Mouse (Mus musculus): ENCODE results near the gene Macrod1. TPM values are rescaled to one million over a fixed set of nuclear protein-coding genes. Genes with fewer than 3 reads are reported as not detected.
A peak's percentile ranks its signal among the peaks of the same experiment; 100 is the strongest.

Macrod1 gene
- total RNA-seq, 2 experiments from 2014 or later, result 134 to 155 TPM

GRCm38 (mm10) chr19:7199089-7199488 is 142.5 kb downstream of the Macrod1 start:
- no peak for DNase-seq

- DNase-seq, result no peak
Measured at GRCm38 (mm10) chr19:7200427-7200826, 143.8 kb downstream of the Macrod1 start.

- DNase-seq, result no peak
Measured at GRCm38 (mm10) chr19:7204898-7205297, 148.3 kb downstream of the Macrod1 start.

DNA sequence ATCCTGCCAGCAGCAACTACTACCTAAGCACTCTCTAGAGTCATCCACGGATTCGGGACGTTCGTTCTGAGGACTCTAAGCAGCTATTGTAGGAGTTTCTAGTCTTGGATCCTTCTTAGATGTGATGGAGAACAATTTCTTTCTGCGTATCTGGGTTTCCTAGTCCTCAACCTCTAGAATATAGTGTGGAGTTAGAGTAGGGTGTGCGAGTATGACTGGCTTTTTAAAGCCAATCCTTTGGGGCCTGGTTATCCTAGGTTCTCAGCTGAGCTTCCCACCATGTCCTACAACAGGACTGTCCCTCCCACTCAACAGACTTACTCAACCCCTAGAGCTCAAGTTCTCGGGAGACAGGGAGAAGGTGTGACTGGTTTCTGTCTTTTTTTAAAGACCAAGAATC is 148.7 kb downstream of the Macrod1 start:
- DNase-seq, result no peak

GRCm38 (mm10) chr19:7205753-7206736 is 149.4 kb downstream of the Macrod1 start, which contains the start of gene Otub1:
Gene Otub1 (minus strand): TSS chr19:7206316.
- DNase-seq, result peak; percentile 96

- no peak for DNase-seq
Measured at GRCm38 (mm10) chr19:7209907-7210646, 153.5 kb downstream of the Macrod1 start.

GRCm38 (mm10) chr19:7212216-7212615 is 155.6 kb downstream of the Macrod1 start:
- DNase-seq, result no peak

- no peak for DNase-seq
Measured at GRCm38 (mm10) chr19:7213010-7213409, 156.4 kb downstream of the Macrod1 start.

DNA sequence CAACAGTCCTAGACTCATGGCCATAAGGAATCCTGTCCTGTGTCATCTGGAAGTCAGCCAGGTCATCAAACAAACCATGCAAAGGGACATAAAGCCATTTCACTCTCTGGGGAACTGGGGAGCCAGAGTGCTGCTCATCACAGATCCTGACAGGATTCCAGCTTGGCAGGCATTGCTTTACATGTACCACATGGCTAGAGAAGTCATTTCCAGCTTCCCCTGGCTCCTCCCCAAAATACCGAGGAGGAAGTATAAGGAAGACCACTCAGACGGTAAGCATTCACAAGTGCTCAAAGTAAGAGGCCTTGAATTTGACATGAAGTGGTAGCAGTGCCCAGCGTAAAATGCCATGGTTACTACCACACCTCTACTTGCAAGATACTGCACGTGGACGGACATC is 157.9 kb downstream of the Macrod1 start:
- DNase-seq, result no peak

DNA sequence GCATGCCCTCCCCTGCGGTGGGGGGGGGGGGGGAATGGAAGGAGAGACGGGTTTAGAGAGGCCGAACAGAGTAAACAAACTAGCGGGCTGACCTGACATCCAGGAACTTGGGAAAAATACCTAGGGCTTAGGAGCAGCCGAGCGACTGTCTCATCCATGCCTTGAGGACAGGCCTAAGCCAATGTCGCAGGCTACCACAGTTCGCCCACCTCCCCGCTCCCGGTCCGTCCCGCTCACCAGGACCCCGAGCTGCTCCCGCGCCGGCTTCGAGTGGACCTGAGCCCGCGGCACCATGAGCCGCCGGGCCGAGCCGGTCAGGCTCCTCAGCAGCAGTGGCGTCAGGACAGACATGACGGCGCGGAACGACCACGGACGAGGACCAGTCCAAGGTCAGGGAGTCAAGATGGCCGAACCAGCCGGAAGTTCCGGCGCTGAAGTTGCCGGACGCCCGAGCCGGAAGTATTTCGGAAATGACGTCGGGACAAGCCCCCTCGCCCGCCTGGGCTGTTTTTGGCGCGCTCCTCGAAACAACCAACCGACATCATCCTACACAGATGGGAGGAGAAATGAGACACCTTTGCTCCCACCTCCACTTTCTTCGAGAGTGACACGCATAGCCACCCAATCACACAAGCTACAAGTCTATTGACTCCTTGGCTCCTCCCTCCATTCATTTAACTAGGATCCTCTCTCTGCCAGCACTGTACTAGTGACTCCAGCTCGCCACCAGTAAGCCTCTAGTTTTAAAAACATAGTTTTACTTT is 160.7 kb downstream of the Macrod1 start, which contains the start of gene Cox8a:
Gene Cox8a (minus strand): TSS at position 455 of the 764 bp plus-strand sequence.
- DNase-seq, result peak; percentile 97

GRCm38 (mm10) chr19:7217926-7218267 is 161.3 kb downstream of the Macrod1 start:
- DNase-seq, result no peak

- DNase-seq, result no peak
Measured at GRCm38 (mm10) chr19:7218753-7219152, 162.1 kb downstream of the Macrod1 start.

DNA sequence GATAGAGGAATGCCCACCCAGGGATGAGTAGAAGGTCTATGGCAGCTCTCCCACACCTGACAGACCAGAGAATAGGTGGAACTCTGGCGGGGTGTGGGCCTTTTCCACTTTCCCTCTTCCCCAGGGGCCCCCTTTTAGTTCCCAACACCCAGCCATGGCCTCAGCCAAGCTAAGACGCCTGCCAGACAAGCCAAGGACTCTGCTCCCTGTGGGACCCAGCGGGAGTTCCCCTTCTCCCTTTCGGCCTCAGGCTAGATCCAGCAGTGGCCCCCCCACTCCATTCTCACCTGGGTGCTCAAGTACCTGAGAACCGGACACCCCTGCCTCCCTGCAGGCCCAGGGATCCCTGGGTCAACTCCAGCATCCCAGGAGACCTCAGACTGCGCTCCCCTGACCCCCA is 165.6 kb downstream of the Macrod1 start:
- DNase-seq, result peak; percentile 67

DNA sequence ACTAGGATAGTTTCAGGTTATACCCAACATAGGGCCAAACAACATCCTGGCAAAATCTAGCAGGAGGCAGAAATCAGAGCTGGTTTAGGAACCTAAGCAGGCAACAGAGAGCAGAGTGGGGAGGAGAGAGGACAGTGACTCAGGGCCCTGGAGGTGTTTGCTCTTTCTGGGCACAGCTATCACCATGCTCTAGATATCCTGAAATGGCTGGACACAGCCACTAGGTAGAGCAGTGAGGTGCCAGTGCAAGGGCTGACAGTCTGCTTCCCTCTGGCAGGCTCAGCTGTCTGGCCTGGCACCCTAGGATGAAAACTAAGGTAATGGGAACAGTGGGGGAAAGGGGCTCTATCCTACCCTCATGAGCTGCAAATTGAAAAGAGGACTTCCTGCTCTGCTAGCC is 166.9 kb downstream of the Macrod1 start:
- no peak for DNase-seq

- DNase-seq, result no peak
Measured at GRCm38 (mm10) chr19:7224253-7224652, 167.6 kb downstream of the Macrod1 start.

DNA sequence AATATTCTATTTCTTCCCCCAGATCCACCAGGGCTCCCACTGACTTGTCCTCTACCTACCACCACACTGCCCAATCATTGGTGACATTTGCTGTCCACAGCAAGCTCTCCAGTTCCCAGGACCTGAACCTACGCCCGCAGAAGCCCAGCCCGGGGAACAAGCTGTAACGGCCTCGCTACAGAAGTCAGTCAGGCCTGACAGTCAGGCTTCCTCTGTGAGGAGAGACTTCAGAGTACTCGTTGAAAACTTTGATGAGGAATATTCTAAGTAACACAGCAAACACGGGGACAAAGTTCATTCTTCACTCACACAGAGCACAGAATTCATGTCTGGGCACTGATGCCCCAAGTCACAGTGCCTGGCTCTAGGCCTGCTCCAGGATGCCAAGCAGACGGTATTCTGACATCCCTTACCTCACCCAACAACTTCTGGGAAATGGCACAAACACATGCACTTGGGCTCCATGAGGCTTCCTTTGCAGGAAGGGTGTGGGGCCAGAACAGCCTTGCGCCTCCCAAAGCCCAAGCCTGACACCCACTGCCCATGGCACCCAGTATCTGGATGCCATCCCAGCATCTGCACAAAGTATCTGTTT is 168.6 kb downstream of the Macrod1 start:
- no peak for DNase-seq

- peak; percentile 29 for DNase-seq
Measured at GRCm38 (mm10) chr19:7226511-7226914, 169.9 kb downstream of the Macrod1 start.

- peak; percentile 87 for DNase-seq
Measured at GRCm38 (mm10) chr19:7234537-7235221, 178.1 kb downstream of the Macrod1 start.

DNA sequence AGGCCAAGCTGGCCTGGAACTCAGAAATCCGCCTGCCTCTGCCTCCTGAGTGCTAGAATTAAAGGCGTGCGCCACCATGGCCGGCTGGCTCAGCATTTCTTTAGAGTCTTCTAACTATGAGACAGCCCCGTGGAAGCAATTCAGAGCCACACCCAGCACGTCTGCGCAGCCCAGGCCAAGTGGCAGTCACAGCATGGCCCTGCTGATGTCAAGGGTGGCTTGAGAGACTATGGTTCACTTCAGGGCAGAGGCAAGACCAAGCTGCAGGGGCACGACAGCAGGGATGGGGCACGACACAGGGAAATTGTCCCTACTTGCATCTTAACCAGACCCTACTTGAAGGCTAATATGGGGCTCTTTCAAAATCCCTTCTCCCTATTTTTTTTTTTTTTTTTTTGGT is 178.9 kb downstream of the Macrod1 start:
- no peak for DNase-seq

GRCm38 (mm10) chr19:7236011-7236410 is 179.4 kb downstream of the Macrod1 start:
- no peak for DNase-seq

GRCm38 (mm10) chr19:7236742-7237141 is 180.1 kb downstream of the Macrod1 start:
- DNase-seq, result no peak
